7 mouse cellular contexts compared by ENCODE assay signal in genomic region chr4:108578840-108579742, GRCm38 (mm10). TPM values are rescaled to one million over a fixed set of nuclear protein-coding genes. Genes with fewer than 3 reads are reported as not detected.
DNase-seq lines count a peak whose midpoint lies in the region; ATAC-seq lines count a peak whose summit lies in the region.

TSS of gene Prpf38a (minus strand) at chr4:108579336.
TSS of gene Orc1 (plus strand) at chr4:108579423.

- under 1% methylated on average over 64 of the region's 64 CpGs for WGBS in intestine, embryonic 15.5 days
- WGBS in midbrain, embryonic 10.5 days, result under 1% methylated on average over 64 of the region's 64 CpGs

- DNase-seq in adrenal gland, adult 2 months, result peak; percentile 98
- peak; percentile 98 for DNase-seq in embryo, embryonic 11.5 days (ENCODE audit: low read depth, low spot score)
- DNase-seq in gastrocnemius, postnatal 36 days, result peak; percentile 94 to 97
- peak; percentile 96 to 99 for DNase-seq in left cerebral cortex, postnatal 25 days (ENCODE audit: low spot score in 2 of 2)
- peak; percentile 98 for DNase-seq in midbrain, embryonic 10.5 days (ENCODE audit: low spot score)
- peak; percentile 95 for DNase-seq in right cerebral cortex, postnatal 4 days

- H3K27ac ChIP-seq in intestine, embryonic 15.5 days, result peak within 1 kb of the TSS; percentile 72
- peak within 1 kb of the TSS; percentile 88 for H3K27ac ChIP-seq in midbrain, embryonic 10.5 days (replicated peaks)

- peak within 1 kb of the TSS; percentile 71 for H3K9ac ChIP-seq in intestine, embryonic 15.5 days

- peaks cover 2% of the 10 kb centered on the region; the same call in 1 of the 2 replicates for H3K36me3 ChIP-seq in intestine, embryonic 15.5 days
- H3K36me3 ChIP-seq in midbrain, embryonic 10.5 days, result peaks cover 55% of the 10 kb centered on the region

- intact Hi-C loops in gastrocnemius, postnatal 36 days (cut with DNase I), result no loop called here
- intact Hi-C loops in left cerebral cortex, postnatal 25 days (cut with DNase I), result loop anchor here (2.0 kb wide), 1 partner anchor 40 kb away; the partner anchor contains the start of gene Cc2d1b

- H3K27me3 ChIP-seq in intestine, embryonic 15.5 days (replicated peaks), result no peaks in the 10 kb centered on the region
- H3K27me3 ChIP-seq in midbrain, embryonic 10.5 days (ENCODE audit: low read depth, poor library complexity, severe bottlenecking), result no peaks in the 10 kb centered on the region

- ATAC-seq in intestine, embryonic 15.5 days, result peak; percentile 99

- H3K9me3 ChIP-seq in intestine, embryonic 15.5 days, result no peaks in the 10 kb centered on the region
- no peaks in the 10 kb centered on the region for H3K9me3 ChIP-seq in midbrain, embryonic 10.5 days (replicated peaks)

- peaks cover 12% of the 10 kb centered on the region for H3K4me1 ChIP-seq in intestine, embryonic 15.5 days (replicated peaks)
- peaks cover 35% of the 10 kb centered on the region for H3K4me1 ChIP-seq in midbrain, embryonic 10.5 days

- H3K4me3 ChIP-seq in intestine, embryonic 15.5 days (replicated peaks), result peak within 1 kb of the TSS; percentile 70
- H3K4me3 ChIP-seq in midbrain, embryonic 10.5 days, result peak within 1 kb of the TSS; percentile 87

- peak within 1 kb of the TSS; percentile 86 for H3K4me2 ChIP-seq in intestine, embryonic 15.5 days (replicated peaks)

RNA-seq across cellular contexts. Expression of gene Prpf38a, which starts in this region (rescaled TPM):
- 10 to 100 TPM; 26.8 to 28.4 TPM for total RNA-seq in adrenal gland, adult 2 months (2021)
- 0.66 and 0.99 TPM in 2 replicates for polyA plus RNA-seq in adrenal gland, adult 2 months (2012; rRNA removed)
- 10 to 100 TPM in 1 of 2 experiments, 1 to 10 TPM in 1; 9.5 to 13.9 TPM for total RNA-seq in gastrocnemius, postnatal 36 days (2021)
- 79.0 and 81.9 TPM in 2 replicates for polyA plus RNA-seq in intestine, embryonic 15.5 days (2015; fragmentation: Nextera tagmentation; extraction: Ambion mirVana)
- 10 to 100 TPM; 28.1 to 32.9 TPM for total RNA-seq in left cerebral cortex, postnatal 25 days (2021)
- polyA plus RNA-seq in midbrain, embryonic 10.5 days (2016; fragmentation: Nextera tagmentation; extraction: Ambion mirVana), result 124 TPM in 2 replicates

RNA-seq across cellular contexts. Expression of gene Orc1, which starts in this region (rescaled TPM):
- under 1 TPM; 0.20 to 0.24 TPM for total RNA-seq in adrenal gland, adult 2 months (2021)
- polyA plus RNA-seq in adrenal gland, adult 2 months (2012; rRNA removed), result 0.04 TPM in 1 of 2 replicates, not detected in the other
- under 1 TPM in 1 of 2 experiments, not detected in 1; 0.10 TPM for total RNA-seq in gastrocnemius, postnatal 36 days (2021)
- polyA plus RNA-seq in intestine, embryonic 15.5 days (2015; fragmentation: Nextera tagmentation; extraction: Ambion mirVana), result 11.1 and 11.9 TPM in 2 replicates
- under 1 TPM; 0.27 to 0.39 TPM for total RNA-seq in left cerebral cortex, postnatal 25 days (2021)
- 20.5 and 24.9 TPM in 2 replicates for polyA plus RNA-seq in midbrain, embryonic 10.5 days (2016; fragmentation: Nextera tagmentation; extraction: Ambion mirVana)

Comparison
In these comparisons a context has a peak if more than half of its experiments do, and no peak if none do; other contexts are left out.
1. Peak in every context shown above with its lines: DNase-seq, ATAC-seq, H3K4me3 ChIP-seq and H3K27ac ChIP-seq.
2. RNA of gene Prpf38a (polyA plus RNA-seq): 124 TPM in midbrain, embryonic 10.5 days and 79.0 to 81.9 TPM in intestine, embryonic 15.5 days; 0.66 to 0.99 TPM in adrenal gland, adult 2 months; every median in the first group is over 10 times any median in the second.
3. RNA of gene Orc1 (polyA plus RNA-seq): 20.5 to 24.9 TPM in midbrain, embryonic 10.5 days and 11.1 to 11.9 TPM in intestine, embryonic 15.5 days; 0.04 TPM in adrenal gland, adult 2 months; every median in the first group is over 10 times any median in the second.